Mouse (Mus musculus) MEL (cell line): ENCODE results near the gene Klhl5.

ENCODE experiments used
- BHLHE40 ChIP-seq: IDR thresholded peaks from 2 replicates; pipeline ENCODE4 v1.6.1; 2012; ENCODE audit warnings: low read depth, mild to moderate bottlenecking, inconsistent platforms, low read length, improper control_type of control experiment, borderline replicate concordance
- CTCF ChIP-seq, 3 experiments: IDR thresholded peaks in 2 of 3; conservative IDR thresholded peaks in 1 of 3; 2 replicates each; pipeline ENCODE4 v1.5.1; 2011 to 2012; ENCODE audit warnings: low read length in 3 of 3, low read depth in 2 of 3, mild to moderate bottlenecking in 2 of 3, improper control_type of control experiment in 1 of 3, inconsistent platforms in 1 of 3, mixed read lengths in 1 of 3, moderate library complexity in 1 of 3; ENCODE audit not compliant: control insufficient read depth in 1 of 3, insufficient read depth in 1 of 3, poor library complexity in 1 of 3, severe bottlenecking in 1 of 3
- HCFC1 ChIP-seq: IDR thresholded peaks from 2 replicates; pipeline ENCODE4 v1.6.1; 2012; ENCODE audit warnings: low read depth, mild to moderate bottlenecking, inconsistent platforms, low read length, improper control_type of control experiment, moderate library complexity
- MXI1 ChIP-seq: IDR thresholded peaks from 2 replicates; pipeline ENCODE4 v1.6.1; 2011; ENCODE audit warnings: mild to moderate bottlenecking, low read depth, low read length, improper control_type of control experiment
- POLR2AphosphoS2 ChIP-seq: IDR thresholded peaks from 2 replicates; pipeline ENCODE4 v1.6.1; 2011; ENCODE audit warnings: low read length, improper control_type of control experiment
- ZNF384 ChIP-seq: IDR thresholded peaks from 2 replicates; pipeline ENCODE4 v1.6.1; 2012; ENCODE audit warnings: low read depth, mild to moderate bottlenecking, inconsistent platforms, low read length, improper control_type of control experiment

DNA sequence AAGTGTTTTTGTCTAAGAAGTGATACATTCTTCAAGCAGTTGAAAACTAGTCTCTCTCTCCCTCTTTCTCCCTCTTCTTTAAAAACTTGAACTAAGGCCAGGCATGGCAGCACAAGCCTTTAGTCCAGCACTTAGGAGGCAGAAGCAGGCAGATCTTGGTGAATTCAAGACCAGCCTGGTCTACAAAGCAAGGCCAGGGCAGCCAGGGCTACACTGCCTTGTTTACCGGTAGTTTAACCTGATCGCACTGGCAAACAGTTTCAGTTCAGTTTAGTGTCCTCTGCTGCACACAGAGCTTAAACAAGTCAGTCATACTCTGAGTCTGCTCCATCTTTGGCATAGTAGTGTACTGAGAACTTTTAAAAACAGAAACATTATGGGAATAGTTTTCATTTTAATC is 9.4 kb downstream of the Klhl5 start:
- TF ChIP-seq BHLHE40 (no peak), CTCF (IDR thresholded peaks at IDR 0.05 in 2 of 3, conservative IDR thresholded peaks at IDR 0.05 in 1 of 3; ENCODE audit: control insufficient read depth in 1 of 3, insufficient read depth in 1 of 3, low read depth in 2 of 3, low read length in 3 of 3, poor library complexity in 1 of 3, severe bottlenecking in 1 of 3) (no peak), MXI1 (no peak), POLR2AphosphoS2 (no peak), HCFC1 (no peak), ZNF384 (no peak)
